Mouse (Mus musculus): Measurements from ENCODE around the gene Rab28. TPM values are rescaled to one million over a fixed set of nuclear protein-coding genes. Genes with fewer than 3 reads are reported as not detected.

Gene Rab28
- polyA plus RNA-seq, 1 experiment from 2014 or later = 60.7 TPM

- Histone ChIP-seq H3K9ac (replicated peaks; ENCODE audit: low read depth, low read length) (no peak overlapping the region), H3K4me2 (ENCODE audit: low read depth, low read length) (no peak overlapping the region), H3K36me3 (ENCODE audit: control insufficient read depth, insufficient read depth, low read length) (no peaks in the 10 kb centered on the region), H3K27me3 (ENCODE audit: control insufficient read depth, insufficient read depth, low read length) (no peaks in the 10 kb centered on the region), H3K4me3 (ENCODE audit: low read depth, low read length) (no peak overlapping the region), H3K4me1 (ENCODE audit: control insufficient read depth, insufficient read depth, low read length) (no peaks in the 10 kb centered on the region), H3K9me3 (ENCODE audit: control insufficient read depth, low read length) (no peaks in the 10 kb centered on the region), H3K27ac (ENCODE audit: low read depth, low read length) (no peak overlapping the region)
- no peak for ATAC-seq (ENCODE audit: low read depth)
Measured at GRCm38 (mm10) chr5:41685016-41685415, 22.9 kb downstream of the Rab28 start.

DNA sequence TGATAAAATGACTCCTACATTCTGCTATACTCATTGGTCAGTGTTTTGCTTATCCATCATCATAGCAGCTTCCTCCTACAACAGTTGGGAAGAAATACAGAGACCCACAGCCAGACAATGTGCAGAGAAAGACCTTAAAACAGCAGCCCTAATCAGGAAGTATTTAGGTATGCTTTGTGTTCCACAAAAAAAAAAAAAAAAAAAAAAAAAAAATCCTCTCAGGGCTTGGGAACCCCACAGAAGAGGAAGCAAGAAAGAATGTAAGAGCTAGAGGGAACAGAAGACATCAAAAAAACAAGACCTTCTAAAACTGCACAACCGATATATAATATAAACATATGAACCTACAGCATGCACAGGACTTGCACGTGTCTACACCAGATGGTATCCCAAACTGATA is 24.0 kb downstream of the Rab28 start:
- Histone ChIP-seq H3K9ac (replicated peaks; ENCODE audit: low read depth, low read length) (no peak overlapping the region), H3K9me3 (ENCODE audit: control insufficient read depth, low read length) (no peaks in the 10 kb centered on the region), H3K27me3 (ENCODE audit: control insufficient read depth, insufficient read depth, low read length) (no peaks in the 10 kb centered on the region), H3K4me1 (ENCODE audit: control insufficient read depth, insufficient read depth, low read length) (no peaks in the 10 kb centered on the region), H3K4me2 (ENCODE audit: low read depth, low read length) (no peak overlapping the region), H3K36me3 (ENCODE audit: control insufficient read depth, insufficient read depth, low read length) (no peaks in the 10 kb centered on the region), H3K27ac (ENCODE audit: low read depth, low read length) (no peak overlapping the region), H3K4me3 (ENCODE audit: low read depth, low read length) (no peak overlapping the region)
- 95% methylated on average over 2 of the region's 2 CpGs for WGBS
- no peak for ATAC-seq (ENCODE audit: low read depth)

DNA sequence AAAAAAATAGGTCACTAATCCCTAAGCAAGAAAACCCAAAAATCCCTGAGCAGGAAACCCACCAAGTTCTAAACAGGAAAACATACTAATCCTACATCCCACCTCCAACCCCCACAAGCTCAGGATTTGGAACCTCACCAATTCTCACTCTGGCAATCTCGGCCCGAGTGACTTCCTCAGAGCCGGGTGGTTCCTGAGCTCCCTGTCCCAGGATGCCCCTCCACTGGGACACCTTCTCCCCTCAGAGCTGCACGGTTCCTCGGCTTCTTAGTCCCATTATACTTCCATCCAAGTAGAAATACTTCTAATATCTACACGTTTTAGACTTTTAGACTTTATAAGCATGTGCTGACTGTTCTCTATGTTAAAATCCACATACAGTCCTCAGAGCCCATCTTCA is 41.9 kb downstream of the Rab28 start:
- Histone ChIP-seq H3K9ac (replicated peaks; ENCODE audit: low read depth, low read length) (no peak overlapping the region), H3K4me3 (ENCODE audit: low read depth, low read length) (no peak overlapping the region), H3K4me2 (ENCODE audit: low read depth, low read length) (no peak overlapping the region), H3K27me3 (ENCODE audit: control insufficient read depth, insufficient read depth, low read length) (no peaks in the 10 kb centered on the region), H3K27ac (ENCODE audit: low read depth, low read length) (no peak overlapping the region), H3K36me3 (ENCODE audit: control insufficient read depth, insufficient read depth, low read length) (no peaks in the 10 kb centered on the region), H3K9me3 (ENCODE audit: control insufficient read depth, low read length) (no peaks in the 10 kb centered on the region), H3K4me1 (ENCODE audit: control insufficient read depth, insufficient read depth, low read length) (no peaks in the 10 kb centered on the region)
- 92% methylated on average over 6 of the region's 6 CpGs for WGBS
- no peak for ATAC-seq (ENCODE audit: low read depth)

DNA sequence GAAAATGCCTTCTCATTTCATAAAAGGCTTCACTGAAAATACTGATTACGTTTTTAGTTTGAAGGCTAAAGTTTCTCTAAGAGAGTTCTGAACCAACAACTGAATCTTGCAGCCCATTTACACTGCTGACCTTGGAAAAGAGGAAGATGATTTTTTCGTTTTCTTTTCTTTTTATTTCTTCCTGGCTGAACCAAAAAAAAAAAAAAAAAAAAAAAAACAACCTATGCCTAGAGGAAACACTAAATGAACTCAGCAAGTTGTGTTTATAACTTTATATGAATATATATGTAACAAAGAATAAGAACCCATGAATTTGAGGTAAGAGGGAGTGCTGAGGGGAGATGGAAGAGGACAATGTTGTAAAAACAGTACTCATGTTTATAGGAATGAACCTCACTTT is 71.2 kb downstream of the Rab28 start:
- H3K27me3 ChIP-seq (ENCODE audit: control insufficient read depth, insufficient read depth, low read length) = no peaks in the 10 kb centered on the region
- H3K4me2 ChIP-seq (ENCODE audit: low read depth, low read length) = no peak overlapping the region
- H3K9me3 ChIP-seq (ENCODE audit: control insufficient read depth, low read length) = no peaks in the 10 kb centered on the region
- H3K9ac ChIP-seq (replicated peaks; ENCODE audit: low read depth, low read length) = no peak overlapping the region
- H3K4me3 ChIP-seq (ENCODE audit: low read depth, low read length) = no peak overlapping the region
- no peaks in the 10 kb centered on the region for H3K36me3 ChIP-seq (ENCODE audit: control insufficient read depth, insufficient read depth, low read length)
- 87% methylated on average over 2 of the region's 2 CpGs for WGBS
- no peaks in the 10 kb centered on the region for H3K4me1 ChIP-seq (ENCODE audit: control insufficient read depth, insufficient read depth, low read length)
- ATAC-seq (ENCODE audit: low read depth) = no peak
- H3K27ac ChIP-seq (ENCODE audit: low read depth, low read length) = no peak overlapping the region

DNA sequence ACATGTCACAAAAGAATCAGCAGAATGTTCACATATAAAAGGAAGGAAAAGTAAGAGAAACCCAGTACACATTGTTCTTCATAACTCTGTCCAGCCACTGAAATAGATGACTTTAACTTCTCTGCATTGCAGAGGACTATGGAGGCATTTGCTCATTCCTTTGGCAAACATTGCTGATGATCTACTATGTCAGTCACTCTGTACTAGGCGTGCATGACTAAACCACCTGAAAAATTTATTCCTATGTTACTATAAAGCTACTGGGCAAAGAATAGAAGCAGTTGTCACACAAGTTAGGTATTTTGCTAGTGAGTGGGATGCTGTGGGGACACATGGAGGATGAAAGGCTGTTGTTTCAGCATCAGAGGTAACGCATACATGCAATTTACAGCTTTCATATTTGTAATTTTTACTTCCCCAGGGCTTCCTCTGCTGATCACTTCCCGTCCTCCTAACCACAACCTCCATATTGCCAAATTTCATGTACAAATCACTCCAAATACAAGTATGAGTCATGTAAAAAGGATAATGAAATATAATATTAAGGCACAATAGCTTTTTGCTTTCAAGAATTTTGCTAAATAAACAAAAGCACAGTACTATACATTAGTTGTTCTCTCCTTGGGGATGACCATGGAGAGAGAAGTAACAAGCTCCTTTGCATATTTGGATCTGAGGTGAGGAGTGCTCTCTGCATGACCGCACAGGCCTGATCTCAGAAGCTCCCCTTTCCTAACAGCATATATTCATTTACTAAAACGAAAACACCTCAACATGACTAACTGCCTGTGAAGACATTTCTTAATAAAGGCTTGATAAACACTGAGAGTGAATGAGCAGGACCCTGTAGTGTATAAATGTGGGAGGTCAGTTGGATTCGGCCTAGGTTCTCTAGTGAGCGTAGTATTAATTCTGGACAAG is 80.5 kb downstream of the Rab28 start:
- no peaks in the 10 kb centered on the region for H3K27me3 ChIP-seq (ENCODE audit: control insufficient read depth, insufficient read depth, low read length)
- ATAC-seq (ENCODE audit: low read depth) = no peak
- WGBS = 90% methylated on average over 7 of the region's 7 CpGs
- no peak overlapping the region for H3K4me3 ChIP-seq (ENCODE audit: low read depth, low read length)
- H3K4me1 ChIP-seq (ENCODE audit: control insufficient read depth, insufficient read depth, low read length) = no peaks in the 10 kb centered on the region
- no peaks in the 10 kb centered on the region for H3K36me3 ChIP-seq (ENCODE audit: control insufficient read depth, insufficient read depth, low read length)
- H3K4me2 ChIP-seq (ENCODE audit: low read depth, low read length) = no peak overlapping the region
- no peak overlapping the region for H3K27ac ChIP-seq (ENCODE audit: low read depth, low read length)
- H3K9ac ChIP-seq (replicated peaks; ENCODE audit: low read depth, low read length) = no peak overlapping the region
- no peaks in the 10 kb centered on the region for H3K9me3 ChIP-seq (ENCODE audit: control insufficient read depth, low read length)

- no peak overlapping the region for H3K4me3 ChIP-seq (ENCODE audit: low read depth, low read length)
- no peaks in the 10 kb centered on the region for H3K36me3 ChIP-seq (ENCODE audit: control insufficient read depth, insufficient read depth, low read length)
- H3K9ac ChIP-seq (replicated peaks; ENCODE audit: low read depth, low read length) = no peak overlapping the region
- WGBS = 72% methylated on average over 7 of the region's 7 CpGs
- H3K27ac ChIP-seq (ENCODE audit: low read depth, low read length) = no peak overlapping the region
- H3K27me3 ChIP-seq (ENCODE audit: control insufficient read depth, insufficient read depth, low read length) = no peaks in the 10 kb centered on the region
- H3K9me3 ChIP-seq (ENCODE audit: control insufficient read depth, low read length) = no peaks in the 10 kb centered on the region
- ATAC-seq (ENCODE audit: low read depth) = no peak
- H3K4me2 ChIP-seq (ENCODE audit: low read depth, low read length) = no peak overlapping the region
- H3K4me1 ChIP-seq (ENCODE audit: control insufficient read depth, insufficient read depth, low read length) = no peaks in the 10 kb centered on the region
Measured at GRCm38 (mm10) chr5:41625544-41625943, 82.4 kb downstream of the Rab28 start.

- H3K36me3 ChIP-seq (ENCODE audit: control insufficient read depth, insufficient read depth, low read length) = no peaks in the 10 kb centered on the region
- WGBS = over 99% methylated on average over 3 of the region's 3 CpGs
- no peaks in the 10 kb centered on the region for H3K4me1 ChIP-seq (ENCODE audit: control insufficient read depth, insufficient read depth, low read length)
- no peak overlapping the region for H3K4me3 ChIP-seq (ENCODE audit: low read depth, low read length)
- no peak for ATAC-seq (ENCODE audit: low read depth)
- no peak overlapping the region for H3K27ac ChIP-seq (ENCODE audit: low read depth, low read length)
- H3K27me3 ChIP-seq (ENCODE audit: control insufficient read depth, insufficient read depth, low read length) = no peaks in the 10 kb centered on the region
- H3K9ac ChIP-seq (replicated peaks; ENCODE audit: low read depth, low read length) = no peak overlapping the region
- no peak overlapping the region for H3K4me2 ChIP-seq (ENCODE audit: low read depth, low read length)
- no peaks in the 10 kb centered on the region for H3K9me3 ChIP-seq (ENCODE audit: control insufficient read depth, low read length)
Measured at GRCm38 (mm10) chr5:41621748-41622147, 86.2 kb downstream of the Rab28 start.

- H3K9ac ChIP-seq (replicated peaks; ENCODE audit: low read depth, low read length) = no peak overlapping the region
- 93% methylated on average over 1 of the region's 1 CpGs for WGBS
- no peaks in the 10 kb centered on the region for H3K4me1 ChIP-seq (ENCODE audit: control insufficient read depth, insufficient read depth, low read length)
- H3K4me3 ChIP-seq (ENCODE audit: low read depth, low read length) = no peak overlapping the region
- H3K27me3 ChIP-seq (ENCODE audit: control insufficient read depth, insufficient read depth, low read length) = no peaks in the 10 kb centered on the region
- H3K36me3 ChIP-seq (ENCODE audit: control insufficient read depth, insufficient read depth, low read length) = no peaks in the 10 kb centered on the region
- H3K27ac ChIP-seq (ENCODE audit: low read depth, low read length) = no peak overlapping the region
- H3K4me2 ChIP-seq (ENCODE audit: low read depth, low read length) = no peak overlapping the region
- ATAC-seq (ENCODE audit: low read depth) = no peak
- H3K9me3 ChIP-seq (ENCODE audit: control insufficient read depth, low read length) = no peaks in the 10 kb centered on the region
Measured at GRCm38 (mm10) chr5:41618966-41619365, 89.0 kb downstream of the Rab28 start.

GRCm38 (mm10) chr5:41610447-41611030 is 97.4 kb downstream of the Rab28 start:
- H3K4me2 ChIP-seq (ENCODE audit: low read depth, low read length) = no peak overlapping the region
- no peak for ATAC-seq (ENCODE audit: low read depth)
- no peaks in the 10 kb centered on the region for H3K36me3 ChIP-seq (ENCODE audit: control insufficient read depth, insufficient read depth, low read length)
- H3K9me3 ChIP-seq (ENCODE audit: control insufficient read depth, low read length) = no peaks in the 10 kb centered on the region
- no peaks in the 10 kb centered on the region for H3K4me1 ChIP-seq (ENCODE audit: control insufficient read depth, insufficient read depth, low read length)
- no peak overlapping the region for H3K27ac ChIP-seq (ENCODE audit: low read depth, low read length)
- no peaks in the 10 kb centered on the region for H3K27me3 ChIP-seq (ENCODE audit: control insufficient read depth, insufficient read depth, low read length)
- no peak overlapping the region for H3K4me3 ChIP-seq (ENCODE audit: low read depth, low read length)
- H3K9ac ChIP-seq (replicated peaks; ENCODE audit: low read depth, low read length) = no peak overlapping the region
- 63% methylated on average over 5 of the region's 5 CpGs for WGBS
